Mouse (Mus musculus): ENCODE data around the gene Kxd1. TPM values are rescaled to one million over a fixed set of nuclear protein-coding genes. Genes with fewer than 3 reads are reported as not detected.
A peak's percentile ranks its signal among the peaks of the same experiment; 100 is the strongest.

Kxd1 gene
- polyA plus RNA-seq, 2 experiments = 52.5 to 60.3 TPM

GRCm38 (mm10) chr8:70490061-70490879 lies 37.5 kb downstream of the Kxd1 start:
- Histone ChIP-seq H3K27me3 (ENCODE audit: control insufficient read depth, insufficient read depth, low read length) (peaks cover 70% of the 10 kb centered on the region), H3K27ac (replicated peaks; ENCODE audit: low read depth, low read length) (peak overlapping the region; percentile 10; the same call in 1 of the 2 replicates), H3K36me3 (ENCODE audit: control insufficient read depth, insufficient read depth, low read length) (no peaks in the 10 kb centered on the region), H3K4me3 (replicated peaks; ENCODE audit: low read length) (peak overlapping the region; percentile 32), H3K4me2 (replicated peaks; ENCODE audit: low read depth, low read length, severe bottlenecking) (peak overlapping the region; percentile 91; the same call in 1 of the 2 replicates), H3K9ac (ENCODE audit: low read depth, low read length, severe bottlenecking) (no peak overlapping the region), H3K4me1 (ENCODE audit: control insufficient read depth, insufficient read depth, low read length) (peaks cover 74% of the 10 kb centered on the region), H3K9me3 (ENCODE audit: control insufficient read depth, low read length) (no peaks in the 10 kb centered on the region)
- DNase-seq (ENCODE audit: low spot score) = no peak
- no peak for ATAC-seq (ENCODE audit: low FRiP score, low read depth)
- WGBS = 15% methylated on average over 10 of the region's 10 CpGs
- no peak for TF ChIP-seq POLR2A (IDR thresholded peaks at IDR 0.05; ENCODE audit: borderline replicate concordance, extremely low read depth, insufficient read depth, insufficient read length)

DNA sequence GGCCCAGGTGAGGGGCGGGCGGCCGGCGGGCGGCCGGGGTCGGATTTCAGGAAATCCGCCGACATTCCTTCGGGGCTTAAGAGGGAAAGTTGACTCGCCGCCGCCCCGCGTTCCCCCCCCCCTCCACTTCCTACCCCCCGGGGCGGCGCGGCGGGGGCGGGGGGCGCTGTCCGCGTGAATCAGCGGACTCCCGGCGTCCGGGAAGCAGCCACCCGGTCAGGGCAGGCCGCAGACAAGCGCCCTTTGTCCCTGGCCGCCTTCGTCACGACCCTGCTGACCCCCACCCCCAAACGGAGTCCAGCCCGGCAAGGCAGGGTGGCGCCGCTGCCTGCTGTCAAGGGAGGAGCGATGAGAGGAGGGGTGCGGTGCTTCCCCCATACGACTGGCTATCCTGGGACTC lies 38.2 kb downstream of the Kxd1 start:
- no peak overlapping the region for H3K27ac ChIP-seq (replicated peaks; ENCODE audit: low read depth, low read length)
- no peaks in the 10 kb centered on the region for H3K36me3 ChIP-seq (ENCODE audit: control insufficient read depth, insufficient read depth, low read length)
- no peaks in the 10 kb centered on the region for H3K9me3 ChIP-seq (ENCODE audit: control insufficient read depth, low read length)
- H3K4me3 ChIP-seq (replicated peaks; ENCODE audit: low read length) = peak overlapping the region; percentile 32
- peaks cover 67% of the 10 kb centered on the region for H3K4me1 ChIP-seq (ENCODE audit: control insufficient read depth, insufficient read depth, low read length)
- TF ChIP-seq POLR2A (IDR thresholded peaks at IDR 0.05; ENCODE audit: borderline replicate concordance, extremely low read depth, insufficient read depth, insufficient read length) = no peak
- no peak for ATAC-seq (ENCODE audit: low FRiP score, low read depth)
- WGBS = under 1% methylated on average over 17 of the region's 41 CpGs
- DNase-seq (ENCODE audit: low spot score) = no peak
- H3K4me2 ChIP-seq (replicated peaks; ENCODE audit: low read depth, low read length, severe bottlenecking) = peak overlapping the region; percentile 68
- peaks cover 63% of the 10 kb centered on the region for H3K27me3 ChIP-seq (ENCODE audit: control insufficient read depth, insufficient read depth, low read length)
- peak overlapping the region; percentile 45 for H3K9ac ChIP-seq (ENCODE audit: low read depth, low read length, severe bottlenecking)

DNA sequence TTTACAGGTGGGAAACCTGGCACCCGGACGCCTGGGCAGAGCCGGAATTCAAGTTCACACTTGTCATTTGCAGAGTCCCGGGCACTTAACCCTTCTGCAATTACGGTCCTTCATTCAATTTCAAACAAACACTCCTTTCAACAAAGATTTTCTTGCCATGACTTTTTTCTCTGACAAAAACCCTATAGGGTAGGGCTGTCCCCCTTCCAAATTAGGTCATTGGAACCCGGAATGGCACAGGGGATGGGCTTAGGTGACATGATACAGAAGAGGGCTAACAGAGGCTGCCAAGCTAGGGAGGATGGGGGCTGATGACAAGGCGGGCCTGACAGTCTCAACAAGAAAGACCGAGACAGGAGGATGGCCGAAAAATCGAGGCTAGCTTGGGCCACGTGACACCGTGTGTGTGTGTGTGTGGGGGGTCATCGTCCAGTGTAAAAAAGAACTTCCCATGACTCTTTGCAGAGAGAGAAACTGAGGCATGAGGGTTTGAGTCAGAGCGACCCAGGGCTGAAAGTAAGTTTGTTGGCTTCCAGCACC lies 38.8 kb downstream of the Kxd1 start:
- Histone ChIP-seq H3K4me2 (replicated peaks; ENCODE audit: low read depth, low read length, severe bottlenecking) (peak overlapping the region; percentile 68), H3K27ac (replicated peaks; ENCODE audit: low read depth, low read length) (no peak overlapping the region), H3K27me3 (ENCODE audit: control insufficient read depth, insufficient read depth, low read length) (peaks cover 58% of the 10 kb centered on the region), H3K36me3 (ENCODE audit: control insufficient read depth, insufficient read depth, low read length) (no peaks in the 10 kb centered on the region), H3K9me3 (ENCODE audit: control insufficient read depth, low read length) (no peaks in the 10 kb centered on the region), H3K4me1 (ENCODE audit: control insufficient read depth, insufficient read depth, low read length) (peaks cover 61% of the 10 kb centered on the region), H3K4me3 (replicated peaks; ENCODE audit: low read length) (peak overlapping the region; percentile 32), H3K9ac (ENCODE audit: low read depth, low read length, severe bottlenecking) (peak overlapping the region; percentile 45)
- DNase-seq (ENCODE audit: low spot score) (no peak), ATAC-seq (ENCODE audit: low FRiP score, low read depth) (no peak)
- 5% methylated on average over 14 of the region's 14 CpGs for WGBS
- no peak for TF ChIP-seq POLR2A (IDR thresholded peaks at IDR 0.05; ENCODE audit: borderline replicate concordance, extremely low read depth, insufficient read depth, insufficient read length)

- H3K4me1 ChIP-seq (ENCODE audit: control insufficient read depth, insufficient read depth, low read length) = peaks cover 53% of the 10 kb centered on the region
- H3K9ac ChIP-seq (ENCODE audit: low read depth, low read length, severe bottlenecking) = peak overlapping the region; percentile 36
- ATAC-seq (ENCODE audit: low FRiP score, low read depth) (no peak), DNase-seq (ENCODE audit: low spot score) (no peak)
- H3K4me2 ChIP-seq (replicated peaks; ENCODE audit: low read depth, low read length, severe bottlenecking) = peak overlapping the region; percentile 68
- peak overlapping the region; percentile 28 for H3K4me3 ChIP-seq (replicated peaks; ENCODE audit: low read length)
- no peaks in the 10 kb centered on the region for H3K36me3 ChIP-seq (ENCODE audit: control insufficient read depth, insufficient read depth, low read length)
- peaks cover 50% of the 10 kb centered on the region for H3K27me3 ChIP-seq (ENCODE audit: control insufficient read depth, insufficient read depth, low read length)
- 5% methylated on average over 45 of the region's 55 CpGs for WGBS
- no peak for TF ChIP-seq POLR2A (IDR thresholded peaks at IDR 0.05; ENCODE audit: borderline replicate concordance, extremely low read depth, insufficient read depth, insufficient read length)
- H3K9me3 ChIP-seq (ENCODE audit: control insufficient read depth, low read length) = no peaks in the 10 kb centered on the region
- H3K27ac ChIP-seq (replicated peaks; ENCODE audit: low read depth, low read length) = no peak overlapping the region
These were observed 39.6 kb downstream of the Kxd1 start for GRCm38 (mm10) chr8:70487993-70488796.

- no peak for ATAC-seq (ENCODE audit: low FRiP score, low read depth)
- Histone ChIP-seq H3K27me3 (ENCODE audit: control insufficient read depth, insufficient read depth, low read length) (peaks cover 40% of the 10 kb centered on the region), H3K27ac (replicated peaks; ENCODE audit: low read depth, low read length) (no peak within 1 kb of the TSS), H3K9ac (ENCODE audit: low read depth, low read length, severe bottlenecking) (peak within 1 kb of the TSS; percentile 43), H3K4me2 (replicated peaks; ENCODE audit: low read depth, low read length, severe bottlenecking) (peak within 1 kb of the TSS; percentile 68), H3K9me3 (ENCODE audit: control insufficient read depth, low read length) (no peaks in the 10 kb centered on the region), H3K4me3 (replicated peaks; ENCODE audit: low read length) (peak within 1 kb of the TSS; percentile 31), H3K4me1 (ENCODE audit: control insufficient read depth, insufficient read depth, low read length) (peaks cover 47% of the 10 kb centered on the region), H3K36me3 (ENCODE audit: control insufficient read depth, insufficient read depth, low read length) (no peaks in the 10 kb centered on the region)
- no peak for DNase-seq (ENCODE audit: low spot score)
- WGBS = 10% methylated on average over 33 of the region's 33 CpGs
- TF ChIP-seq POLR2A (IDR thresholded peaks at IDR 0.05; ENCODE audit: borderline replicate concordance, extremely low read depth, insufficient read depth, insufficient read length) = no peak
These were observed 40.7 kb downstream of the Kxd1 start, which contains the start of gene Tmem59l for GRCm38 (mm10) chr8:70486941-70487520. Gene Tmem59l, minus strand, starts transcription at chr8:70487358.
